Mouse (Mus musculus): ENCODE results near the gene Ctla4. TPM values are rescaled to one million over a fixed set of nuclear protein-coding genes. Genes with fewer than 3 reads are reported as not detected.

Ctla4 gene
- total RNA-seq, 2 experiments from 2014 or later: not detected

- DNase-seq (ENCODE audit: low spot score in 2 of 2): no peak
These were observed 72.4 kb downstream of the Ctla4 start for GRCm38 (mm10) chr1:60959246-60959645.

- no peak for DNase-seq (ENCODE audit: low spot score in 2 of 2)
These were observed 73.7 kb downstream of the Ctla4 start for GRCm38 (mm10) chr1:60960451-60960850.

- peak; percentile 75 to 78 for DNase-seq (ENCODE audit: low spot score in 2 of 2)
These were observed 74.3 kb downstream of the Ctla4 start for GRCm38 (mm10) chr1:60961080-60961479.

- DNase-seq (ENCODE audit: low spot score in 2 of 2): no peak
These were observed 75.3 kb downstream of the Ctla4 start for GRCm38 (mm10) chr1:60962095-60962494.

Other genes starting within 250 kb of the Ctla4 start
- gene Cd28, start 170.2 kb upstream of the Ctla4 start, total RNA-seq (2021): under 1 TPM; 0.23 to 0.44 TPM
- gene Icos, start 90.9 kb downstream of the Ctla4 start, total RNA-seq (2021): not detected

Measured in left cerebral cortex, adult 18-20 months (tissue).